8 mouse cellular contexts compared by ENCODE assay signal in the genomic region with DNA sequence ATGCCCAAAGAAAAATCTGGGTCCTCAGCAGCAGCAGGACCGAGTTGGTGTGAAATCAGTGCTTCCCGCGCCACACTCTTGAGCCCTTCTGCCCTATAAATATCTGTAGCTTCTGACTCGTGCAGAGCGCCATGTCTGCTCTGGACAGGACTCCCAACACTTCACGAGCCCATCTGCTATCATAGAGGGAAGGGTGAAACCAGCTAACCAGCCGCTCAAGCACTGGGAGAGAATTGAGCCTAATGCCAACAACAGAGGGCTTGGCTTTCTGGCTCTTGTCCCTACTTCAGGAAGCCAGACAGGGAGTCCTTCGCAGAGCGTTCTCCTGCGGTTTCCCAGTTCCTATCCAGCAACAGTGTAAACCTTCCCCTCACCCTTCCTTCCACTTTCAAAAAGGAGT. TPM values are rescaled to one million over a fixed set of nuclear protein-coding genes. Genes with fewer than 3 reads are reported as not detected.
DNase-seq lines count a peak whose midpoint lies in the region; ATAC-seq and TF ChIP-seq lines count a peak whose summit lies in the region.

No protein-coding gene starts in this region.

- 34% methylated on average over 10 of the region's 10 CpGs for WGBS in midbrain, embryonic 10.5 days
- WGBS in midbrain, embryonic 16.5 days: 38% methylated on average over 10 of the region's 10 CpGs

- H3K4me1 ChIP-seq in midbrain, embryonic 10.5 days: peaks cover 56% of the 10 kb centered on the region
- H3K4me1 ChIP-seq in midbrain, embryonic 16.5 days (ENCODE audit: control insufficient read depth, insufficient read depth, low read length): peaks cover 28% of the 10 kb centered on the region

- intact Hi-C loops in heart, postnatal 10 days (cut with DNase I): no loop called here

- DNase-seq in midbrain, embryonic 10.5 days (ENCODE audit: low spot score): no peak
- peak; percentile 69 to 72 for DNase-seq in cerebellum, postnatal 36 days
- DNase-seq in heart, postnatal 10 days: peak; percentile 70 to 76
- DNase-seq in spleen, postnatal 36 days (ENCODE audit: low spot score in 2 of 2): no peak
- DNase-seq in MN1 (ENCODE audit: low spot score): no peak
- DNase-seq in thymus, adult 18-20 months: no peak

- peaks cover 77% of the 10 kb centered on the region for H3K79me2 ChIP-seq in myocyte (ENCODE audit: control insufficient read depth, insufficient read depth)

- no peaks in the 10 kb centered on the region for H3K27me3 ChIP-seq in midbrain, embryonic 10.5 days (ENCODE audit: low read depth, poor library complexity, severe bottlenecking)
- no peaks in the 10 kb centered on the region for H3K27me3 ChIP-seq in midbrain, embryonic 16.5 days (ENCODE audit: control insufficient read depth, insufficient read depth, low read depth, low read length)
- no peaks in the 10 kb centered on the region for H3K27me3 ChIP-seq in myocyte (ENCODE audit: control insufficient read depth, insufficient read depth, insufficient read length)

- no peak overlapping the region for H3K4me3 ChIP-seq in midbrain, embryonic 10.5 days
- H3K4me3 ChIP-seq in midbrain, embryonic 16.5 days (ENCODE audit: low read depth, low read length): no peak overlapping the region
- no peak overlapping the region for H3K4me3 ChIP-seq in myocyte

- no peak overlapping the region for H3K9ac ChIP-seq in midbrain, embryonic 16.5 days (ENCODE audit: low read depth, low read length)

- ATAC-seq in midbrain, embryonic 16.5 days: no peak

- no peak for TF ChIP-seq POLR2A in myocyte (IDR thresholded peaks at IDR 0.05; ENCODE audit: insufficient read length, low read depth)

- no peak overlapping the region for H3ac ChIP-seq in myocyte (ENCODE audit: control insufficient read depth, insufficient read length)

- no peaks in the 10 kb centered on the region for H3K36me3 ChIP-seq in midbrain, embryonic 10.5 days
- no peaks in the 10 kb centered on the region for H3K36me3 ChIP-seq in midbrain, embryonic 16.5 days (ENCODE audit: control insufficient read depth, insufficient read depth, low read length)
- no peaks in the 10 kb centered on the region for H3K36me3 ChIP-seq in myocyte (ENCODE audit: control insufficient read depth, insufficient read depth)

- H3K9me3 ChIP-seq in midbrain, embryonic 10.5 days (replicated peaks): no peaks in the 10 kb centered on the region
- H3K9me3 ChIP-seq in midbrain, embryonic 16.5 days (replicated peaks; ENCODE audit: control insufficient read depth, low read length, poor library complexity, severe bottlenecking): no peaks in the 10 kb centered on the region

- H3K27ac ChIP-seq in midbrain, embryonic 10.5 days (replicated peaks): peak overlapping the region; percentile 66; the same call in 1 of the 2 replicates
- no peak overlapping the region for H3K27ac ChIP-seq in midbrain, embryonic 16.5 days (ENCODE audit: low read length)

- no peak overlapping the region for H3K4me2 ChIP-seq in midbrain, embryonic 16.5 days (ENCODE audit: low read length)
- H3K4me2 ChIP-seq in myocyte (ENCODE audit: low read depth): peak overlapping the region; percentile 25

TF ChIP-seq in myocyte, 11 proteins besides CTCF, POLR2A, EP300 and RAD21:
- TF ChIP-seq CEBPB (IDR thresholded peaks at IDR 0.05; ENCODE audit: insufficient read depth, poor library complexity, severe bottlenecking): no peak
- TF ChIP-seq E2F4 (IDR thresholded peaks at IDR 0.05; ENCODE audit: insufficient read depth): no peak
- no peak for TF ChIP-seq MAX (IDR thresholded peaks at IDR 0.05; ENCODE audit: low read depth)
- TF ChIP-seq SRF (IDR thresholded peaks at IDR 0.05; ENCODE audit: control insufficient read depth, insufficient read length, low read depth): no peak
- TF ChIP-seq POLR2AphosphoS2 (IDR thresholded peaks at IDR 0.05; ENCODE audit: insufficient read length, low read depth): no peak
- TF ChIP-seq MYOG (IDR thresholded peaks at IDR 0.05; ENCODE audit: control insufficient read depth in 1 of 3, insufficient read depth in 1 of 3, insufficient read length in 2 of 3, low read depth in 2 of 3): no peak
- no peak for TF ChIP-seq REST (IDR thresholded peaks at IDR 0.05; ENCODE audit: insufficient read depth, insufficient read length)
TF ChIP-seq in myocyte: peak in this region for 0.

RNA-seq across cellular contexts. Expression of gene Mark2, which starts 30.4 kb away (rescaled TPM):
- polyA plus RNA-seq in midbrain, embryonic 10.5 days (2016; fragmentation: Nextera tagmentation; extraction: Ambion mirVana): 45.5 and 46.0 TPM in 2 replicates
- polyA plus RNA-seq in midbrain, embryonic 16.5 days (2015; fragmentation: Nextera tagmentation; extraction: Ambion mirVana): 42.2 and 43.8 TPM in 2 replicates
- total RNA-seq in heart, postnatal 10 days (2021): 10 to 100 TPM; 51.7 to 54.3 TPM
- polyA plus RNA-seq in myocyte (2012; fragmentation: generic; extraction: Trizol): 33.7 TPM

RNA-seq across cellular contexts. Expression of gene Rcor2, which starts 44.2 kb away (rescaled TPM):
- 62.2 and 73.1 TPM in 2 replicates for polyA plus RNA-seq in midbrain, embryonic 10.5 days (2016; fragmentation: Nextera tagmentation; extraction: Ambion mirVana)
- 17.9 and 20.1 TPM in 2 replicates for polyA plus RNA-seq in midbrain, embryonic 16.5 days (2015; fragmentation: Nextera tagmentation; extraction: Ambion mirVana)
- 10 to 100 TPM; 12.9 to 26.0 TPM for total RNA-seq in heart, postnatal 10 days (2021)
- 34.1 TPM for polyA plus RNA-seq in myocyte (2012; fragmentation: generic; extraction: Trizol)

Comparison
In these comparisons a context has a peak if more than half of its experiments do, and no peak if none do; other contexts are left out.
1. DNase-seq: peak in cerebellum, postnatal 36 days (2 of 2) and heart, postnatal 10 days (2 of 2); none in midbrain, embryonic 10.5 days (single experiment), spleen, postnatal 36 days (0 of 2), MN1 (single experiment) and thymus, adult 18-20 months (0 of 2).